Mouse (Mus musculus) left cerebral cortex, adult 11 months (tissue): ENCODE measurements around the gene Snx1.

Experiments used
- DNase-seq: peaks from one replicate; pipeline ENCODE4 v3.0.0; 2022; ENCODE audit warnings: low spot score

Snx1 gene

GRCm38 (mm10) chr9:66049931-66050601 is 76.3 kb downstream of the Snx1 start:
- DNase-seq: no peak

- no peak for DNase-seq
Observed at GRCm38 (mm10) chr9:66043241-66043640, 83.1 kb downstream of the Snx1 start.

DNA sequence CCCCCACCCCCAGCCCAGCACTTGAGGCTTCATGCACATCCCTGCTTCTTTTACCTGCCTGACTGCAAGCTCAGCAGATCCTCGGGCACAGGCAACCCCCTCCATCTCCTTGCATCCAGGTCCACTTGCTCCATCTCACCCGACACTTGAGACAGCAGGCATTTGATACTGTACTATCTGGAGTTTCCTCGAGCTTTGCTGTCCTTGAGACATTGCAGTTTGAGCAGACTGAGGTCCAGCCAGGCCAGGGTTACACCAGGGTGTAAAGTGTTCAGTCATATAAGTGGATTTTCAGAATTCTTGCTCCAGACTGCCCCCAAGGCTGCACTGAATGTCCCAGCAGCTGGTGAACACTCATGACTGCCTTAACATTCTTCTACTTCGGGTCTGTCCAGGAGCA is 84.1 kb downstream of the Snx1 start:
- no peak for DNase-seq

- DNase-seq: peak; percentile 30
Observed at GRCm38 (mm10) chr9:66040801-66041200, 85.6 kb downstream of the Snx1 start.

- no peak for DNase-seq
Observed at GRCm38 (mm10) chr9:66039290-66039689, 87.1 kb downstream of the Snx1 start.

DNA sequence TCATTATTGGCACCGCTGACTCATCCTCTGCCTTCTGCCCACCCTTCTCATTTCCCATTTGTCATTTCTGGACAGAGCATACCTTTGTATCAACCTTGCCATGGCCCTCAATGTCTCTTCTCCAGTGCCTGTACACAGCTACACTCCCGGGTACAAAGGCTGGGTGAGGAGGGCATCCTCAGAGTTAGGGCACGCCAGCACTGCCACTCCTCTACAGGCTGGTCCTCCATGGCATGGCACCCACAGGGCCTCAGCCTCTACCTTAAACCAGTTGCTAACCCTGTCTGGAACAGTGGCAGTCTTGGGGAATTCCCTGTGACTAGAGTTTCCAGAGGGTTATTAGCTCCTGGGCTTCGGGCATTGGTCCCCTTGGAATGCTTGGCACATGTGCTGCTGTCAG is 87.8 kb downstream of the Snx1 start:
- DNase-seq: no peak
